ENCODE assay signal across 15 mouse cellular contexts in the genomic region with DNA sequence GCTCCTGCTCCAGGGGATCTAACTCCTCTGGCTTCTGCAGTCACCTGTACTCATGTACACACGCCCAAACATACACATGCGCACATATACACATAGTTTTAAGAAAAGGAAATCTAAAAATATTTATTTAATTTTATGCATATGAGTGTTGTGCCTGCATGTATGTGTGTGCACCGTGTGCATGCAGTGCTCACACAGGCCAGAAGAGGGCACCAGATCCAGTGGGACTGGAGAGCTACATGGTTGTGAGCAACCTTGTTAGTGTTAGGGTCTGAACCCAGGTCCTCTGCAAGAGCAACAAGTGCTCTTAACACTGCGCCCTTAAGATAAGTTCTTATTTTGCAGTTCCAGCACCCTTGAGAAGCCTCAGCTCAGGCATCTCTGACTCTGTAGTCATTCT. TPM values are rescaled to one million over a fixed set of nuclear protein-coding genes. Genes with fewer than 3 reads are reported as not detected.
A peak's percentile ranks its signal among the peaks of the same experiment; 100 is the strongest.
DNase-seq lines count a peak whose midpoint lies in the region; ATAC-seq and TF ChIP-seq lines count a peak whose summit lies in the region.
"Had no signal": no experiment of that assay in that cellular context is flagged by ENCODE, and none has a peak within 500 bp of the region (broad histone marks: within the 10 kb centered on the region; RNA-seq: fewer than 3 reads in every experiment).

No protein-coding gene starts in this region.

- H3K27me3 ChIP-seq in forebrain, postnatal 0 days (ENCODE audit: insufficient read depth, low read length), result no peaks in the 10 kb centered on the region
- H3K27me3 ChIP-seq in forebrain, embryonic 10.5 days (ENCODE audit: poor library complexity, severe bottlenecking), result no peaks in the 10 kb centered on the region
- H3K27me3 ChIP-seq in liver, postnatal 0 days (ENCODE audit: insufficient read depth, low read length), result no peaks in the 10 kb centered on the region
- no peaks in the 10 kb centered on the region for H3K27me3 ChIP-seq in liver, embryonic 11.5 days (replicated peaks; ENCODE audit: control insufficient read depth, insufficient read depth, low read length)
- no peaks in the 10 kb centered on the region for H3K27me3 ChIP-seq in CH12.LX (replicated peaks)

- H3K9ac ChIP-seq in forebrain, postnatal 0 days, result no peak overlapping the region
- H3K9ac ChIP-seq in liver, postnatal 0 days (replicated peaks), result no peak overlapping the region
- no peak overlapping the region for H3K9ac ChIP-seq in liver, embryonic 11.5 days (ENCODE audit: low read depth, low read length)
- H3K9ac ChIP-seq in CH12.LX (ENCODE audit: insufficient read depth, low read depth), result no peak overlapping the region
- H3K9ac ChIP-seq: hindbrain, embryonic 14.5 days had no signal

- WGBS in forebrain, postnatal 0 days, result 97% methylated on average over 4 of the region's 4 CpGs
- WGBS in forebrain, embryonic 10.5 days, result 94% methylated on average over 4 of the region's 4 CpGs
- 87% methylated on average over 4 of the region's 4 CpGs for WGBS in liver, postnatal 0 days (ENCODE audit: insufficient replicate concordance)
- WGBS in liver, embryonic 11.5 days, result 93% methylated on average over 4 of the region's 4 CpGs

- TF ChIP-seq EP300 in liver, postnatal 0 days (IDR thresholded peaks at IDR 0.05; ENCODE audit: low read depth), result no peak
- no peak for TF ChIP-seq EP300 in CH12.LX (IDR thresholded peaks at IDR 0.05; ENCODE audit: low read length)

- H3K4me3 ChIP-seq in forebrain, postnatal 0 days (ENCODE audit: low read depth, low read length), result no peak overlapping the region
- no peak overlapping the region for H3K4me3 ChIP-seq in forebrain, embryonic 10.5 days
- no peak overlapping the region for H3K4me3 ChIP-seq in liver, postnatal 0 days (ENCODE audit: low read depth, low read length)
- H3K4me3 ChIP-seq in liver, embryonic 11.5 days (ENCODE audit: low read depth, low read length), result no peak overlapping the region
- no peak overlapping the region for H3K4me3 ChIP-seq in CH12.LX (replicated peaks in 1 of 3; ENCODE audit: low read depth in 2 of 3, low read length in 2 of 3, poor library complexity in 1 of 3)

- no peak for TF ChIP-seq POLR2A in CH12.LX (IDR thresholded peaks at IDR 0.05; ENCODE audit: low read depth, low read length)
- no peak for TF ChIP-seq POLR2A in brain, embryonic 14.5 days (IDR thresholded peaks at IDR 0.05; ENCODE audit: borderline replicate concordance, extremely low read depth, insufficient read depth, insufficient read length, poor library complexity, severe bottlenecking)

- H3K27ac ChIP-seq in forebrain, postnatal 0 days (ENCODE audit: low read depth, low read length), result no peak overlapping the region
- no peak overlapping the region for H3K27ac ChIP-seq in forebrain, embryonic 10.5 days
- no peak overlapping the region for H3K27ac ChIP-seq in liver, postnatal 0 days (ENCODE audit: low read depth)
- H3K27ac ChIP-seq in liver, embryonic 11.5 days (ENCODE audit: low read depth, low read length), result no peak overlapping the region
- no peak overlapping the region for H3K27ac ChIP-seq in CH12.LX (ENCODE audit: insufficient read depth, low read depth)
- H3K27ac ChIP-seq: hindbrain, embryonic 14.5 days had no signal

- H3K79me2 ChIP-seq in CH12.LX (replicated peaks; ENCODE audit: control insufficient read depth, extremely low read depth, insufficient read depth, poor library complexity, severe bottlenecking), result no peaks in the 10 kb centered on the region

- H3K36me3 ChIP-seq in forebrain, postnatal 0 days (ENCODE audit: insufficient read depth), result peaks cover 65% of the 10 kb centered on the region
- H3K36me3 ChIP-seq in forebrain, embryonic 10.5 days (replicated peaks), result peaks cover 81% of the 10 kb centered on the region
- peaks cover 26% of the 10 kb centered on the region for H3K36me3 ChIP-seq in liver, postnatal 0 days (replicated peaks; ENCODE audit: insufficient read depth, low read length)
- peaks cover 20% of the 10 kb centered on the region for H3K36me3 ChIP-seq in liver, embryonic 11.5 days (ENCODE audit: control insufficient read depth, insufficient read depth, low read length)
- peaks cover 70 to 92% of the 10 kb centered on the region in 2 experiments for H3K36me3 ChIP-seq in CH12.LX (replicated peaks in 1 of 2; ENCODE audit: control insufficient read depth in 1 of 2, insufficient read depth in 1 of 2, low read length in 1 of 2)

- no peak for DNase-seq in forebrain, postnatal 0 days
- no peak for DNase-seq in forebrain, embryonic 10.5 days (ENCODE audit: extremely low spot score, low spot score)
- no peak for DNase-seq in liver, postnatal 0 days
- no peak for DNase-seq in liver, embryonic 11.5 days (ENCODE audit: low spot score)
- DNase-seq in CH12.LX (ENCODE audit: extremely low read depth), result no peak
- no peak for DNase-seq in brain, embryonic 14.5 days (ENCODE audit: low read depth)
- no peak for DNase-seq in layer of hippocampus, postnatal 25 days (ENCODE audit: extremely low spot score in 1 of 2, low spot score in 1 of 2)
- DNase-seq in cerebellum, adult 9-11 months, result no peak
- DNase-seq: cerebellum, adult 9-10 months; kidney, adult 9 months; left cerebral cortex, postnatal 4 days; lung, adult 18-20 months; thymus, postnatal 36 days had no signal

- TF ChIP-seq RAD21 in CH12.LX (IDR thresholded peaks at IDR 0.05; ENCODE audit: low read depth, low read length), result no peak

- peak; percentile 55 for TF ChIP-seq CTCF in forebrain, postnatal 0 days (IDR thresholded peaks at IDR 0.05; ENCODE audit: low read depth)
- peak; percentile 55 for TF ChIP-seq CTCF in liver, postnatal 0 days (IDR thresholded peaks at IDR 0.05; ENCODE audit: low read depth)
- TF ChIP-seq CTCF in CH12.LX (conservative IDR thresholded peaks at IDR 0.05 in 1 of 2, IDR thresholded peaks at IDR 0.05 in 1 of 2; ENCODE audit: low read depth in 2 of 2, low read length in 2 of 2), result peak; percentile 30 to 43; a peak in 3 of 4 replicates
- TF ChIP-seq CTCF in brain, embryonic 14.5 days (IDR thresholded peaks at IDR 0.05; ENCODE audit: borderline replicate concordance, extremely low read depth, insufficient read depth, insufficient read length), result peak; percentile 32; the same call in 1 of the 2 replicates

- no peak overlapping the region for H3K4me2 ChIP-seq in forebrain, postnatal 0 days (ENCODE audit: low read depth)
- H3K4me2 ChIP-seq in liver, postnatal 0 days (ENCODE audit: low read depth, low read length), result no peak overlapping the region
- no peak overlapping the region for H3K4me2 ChIP-seq in liver, embryonic 11.5 days
- no peak overlapping the region for H3K4me2 ChIP-seq in CH12.LX (ENCODE audit: insufficient read depth, low read depth, poor library complexity, severe bottlenecking)
- H3K4me2 ChIP-seq: hindbrain, embryonic 14.5 days had no signal

- no peaks in the 10 kb centered on the region for H3K9me3 ChIP-seq in forebrain, postnatal 0 days (ENCODE audit: low read length)
- H3K9me3 ChIP-seq in forebrain, embryonic 10.5 days, result peaks cover 11% of the 10 kb centered on the region
- no peaks in the 10 kb centered on the region for H3K9me3 ChIP-seq in liver, postnatal 0 days (ENCODE audit: low read length)
- 0 out of 2 replicates have a peak, but pooled peaks cover 4% of the 10 kb centered on the region for H3K9me3 ChIP-seq in liver, embryonic 11.5 days (ENCODE audit: control insufficient read depth, low read length)
- H3K9me3 ChIP-seq in CH12.LX (replicated peaks; ENCODE audit: low read length), result peaks cover 15% of the 10 kb centered on the region

- dilution Hi-C loops in CH12.LX (cut with MboI; ENCODE audit: extremely low pct_ligation_motif_present, extremely low pct_unique_long_range_greater_than_20kb, low sequenced_read_pairs), result no loop called here

- ATAC-seq in forebrain, postnatal 0 days, result no peak
- no peak for ATAC-seq in liver, postnatal 0 days
- no peak for ATAC-seq in liver, embryonic 11.5 days (replicated peaks; ENCODE audit: low FRiP score)

- in situ Hi-C loops in CH12.LX (cut with MboI; ENCODE audit: low pct_ligation_motif_present, low pct_unique_long_range_greater_than_20kb, low sequenced_read_pairs), result loop anchor here (5.0 kb wide), 1 partner anchor 38 kb away; no protein-coding TSS in a partner anchor

- H3K4me1 ChIP-seq in forebrain, postnatal 0 days (ENCODE audit: insufficient read depth), result no peaks in the 10 kb centered on the region
- no peaks in the 10 kb centered on the region for H3K4me1 ChIP-seq in forebrain, embryonic 10.5 days
- H3K4me1 ChIP-seq in liver, postnatal 0 days (ENCODE audit: insufficient read depth), result no peaks in the 10 kb centered on the region
- no peaks in the 10 kb centered on the region for H3K4me1 ChIP-seq in liver, embryonic 11.5 days (replicated peaks; ENCODE audit: control insufficient read depth, insufficient read depth, low read length)
- no peaks in the 10 kb centered on the region for H3K4me1 ChIP-seq in CH12.LX (ENCODE audit: control insufficient read depth in 1 of 2, insufficient read depth in 2 of 2)

RNA-seq across cellular contexts. Expression of gene Gpr4, which starts 17.7 kb away (rescaled TPM):
- total RNA-seq in forebrain, postnatal 0 days (2014; rRNA removed), result 2.2 and 2.5 TPM in 2 replicates
- polyA plus RNA-seq in forebrain, postnatal 0 days (2015; fragmentation: Nextera tagmentation; extraction: Ambion mirVana), result 5.9 and 6.0 TPM in 2 replicates
- polyA plus RNA-seq in forebrain, embryonic 10.5 days (2016; fragmentation: Nextera tagmentation; extraction: Ambion mirVana), result 1.6 and 2.0 TPM in 2 replicates
- polyA plus RNA-seq in liver, postnatal 0 days (2015; fragmentation: Nextera tagmentation; extraction: Ambion mirVana), result 0.74 and 0.83 TPM in 2 replicates
- polyA plus RNA-seq in liver, embryonic 11.5 days (2014; fragmentation: Nextera tagmentation; extraction: Ambion mirVana), result 1.4 and 1.9 TPM in 2 replicates
- total RNA-seq in CH12.LX (2012; rRNA removed) (0.04 and 0.08 TPM in 2 replicates), CH12.LX (2014; rRNA removed) (not detected in 2 replicates)
- polyA plus RNA-seq in CH12.LX (2012; ENCODE audit: insufficient read length, low read depth), result 0.14 and 0.31 TPM in 2 replicates
- 4.7 and 5.3 TPM in 2 replicates for polyA plus RNA-seq in brain, embryonic 14.5 days (2012; rRNA removed)
- 1 to 10 TPM; 2.2 to 2.5 TPM for total RNA-seq in layer of hippocampus, postnatal 25 days (2021)
- total RNA-seq: granulocyte monocyte progenitor cell, adult 5-6 weeks had no signal

RNA-seq across cellular contexts. Expression of gene Eml2, which starts 18.5 kb away (rescaled TPM):
- 63.6 and 64.8 TPM in 2 replicates for total RNA-seq in forebrain, postnatal 0 days (2014; rRNA removed)
- 7.9 and 9.9 TPM in 2 replicates for polyA plus RNA-seq in forebrain, postnatal 0 days (2015; fragmentation: Nextera tagmentation; extraction: Ambion mirVana)
- polyA plus RNA-seq in forebrain, embryonic 10.5 days (2016; fragmentation: Nextera tagmentation; extraction: Ambion mirVana), result 5.3 and 6.4 TPM in 2 replicates
- polyA plus RNA-seq in liver, postnatal 0 days (2015; fragmentation: Nextera tagmentation; extraction: Ambion mirVana), result 3.3 and 3.4 TPM in 2 replicates
- 2.7 and 3.8 TPM in 2 replicates for polyA plus RNA-seq in liver, embryonic 11.5 days (2014; fragmentation: Nextera tagmentation; extraction: Ambion mirVana)
- total RNA-seq in CH12.LX (2012; rRNA removed) (32.4 and 52.4 TPM in 2 replicates), CH12.LX (2014; rRNA removed) (12.3 and 15.6 TPM in 2 replicates)
- polyA plus RNA-seq in CH12.LX (2012; ENCODE audit: insufficient read length, low read depth), result 29.1 and 30.8 TPM in 2 replicates
- 42.4 and 48.3 TPM in 2 replicates for polyA plus RNA-seq in brain, embryonic 14.5 days (2012; rRNA removed)
- total RNA-seq in layer of hippocampus, postnatal 25 days (2021), result 100 to 1,000 TPM; 157 to 164 TPM

RNA-seq across cellular contexts. Expression of gene Gipr, which starts 28.7 kb away (rescaled TPM):
- 16.9 and 20.2 TPM in 2 replicates for total RNA-seq in forebrain, postnatal 0 days (2014; rRNA removed)
- polyA plus RNA-seq in forebrain, postnatal 0 days (2015; fragmentation: Nextera tagmentation; extraction: Ambion mirVana), result 5.3 and 8.0 TPM in 2 replicates
- polyA plus RNA-seq in forebrain, embryonic 10.5 days (2016; fragmentation: Nextera tagmentation; extraction: Ambion mirVana), result 0.22 and 0.25 TPM in 2 replicates
- polyA plus RNA-seq in liver, postnatal 0 days (2015; fragmentation: Nextera tagmentation; extraction: Ambion mirVana), result 0.04 TPM in 1 of 2 replicates, not detected in the other
- 0.69 and 0.73 TPM in 2 replicates for polyA plus RNA-seq in liver, embryonic 11.5 days (2014; fragmentation: Nextera tagmentation; extraction: Ambion mirVana)
- total RNA-seq in CH12.LX (2012; rRNA removed), result 0.04 TPM in 1 of 2 replicates, not detected in the other
- total RNA-seq in CH12.LX (2014; rRNA removed), result not detected in 2 replicates
- 0.11 and 0.12 TPM in 2 replicates for polyA plus RNA-seq in CH12.LX (2012; ENCODE audit: insufficient read length, low read depth)
- polyA plus RNA-seq in brain, embryonic 14.5 days (2012; rRNA removed), result 9.6 and 24.5 TPM in 2 replicates
- under 1 TPM; 0.37 to 0.77 TPM for total RNA-seq in layer of hippocampus, postnatal 25 days (2021)

RNA-seq across cellular contexts. Expression of gene Opa3, which starts 33.5 kb away (rescaled TPM):
- total RNA-seq in forebrain, postnatal 0 days (2014; rRNA removed), result 32.2 and 34.4 TPM in 2 replicates
- polyA plus RNA-seq in forebrain, postnatal 0 days (2015; fragmentation: Nextera tagmentation; extraction: Ambion mirVana), result 35.1 and 35.8 TPM in 2 replicates
- 50.7 and 51.4 TPM in 2 replicates for polyA plus RNA-seq in forebrain, embryonic 10.5 days (2016; fragmentation: Nextera tagmentation; extraction: Ambion mirVana)
- 8.7 and 9.7 TPM in 2 replicates for polyA plus RNA-seq in liver, postnatal 0 days (2015; fragmentation: Nextera tagmentation; extraction: Ambion mirVana)
- polyA plus RNA-seq in liver, embryonic 11.5 days (2014; fragmentation: Nextera tagmentation; extraction: Ambion mirVana), result 31.6 and 33.9 TPM in 2 replicates
- total RNA-seq in CH12.LX (2012; rRNA removed) (11.9 and 15.7 TPM in 2 replicates), CH12.LX (2014; rRNA removed) (8.6 and 9.4 TPM in 2 replicates)
- polyA plus RNA-seq in CH12.LX (2012; ENCODE audit: insufficient read length, low read depth), result 20.0 and 21.2 TPM in 2 replicates
- polyA plus RNA-seq in brain, embryonic 14.5 days (2012; rRNA removed), result 31.1 and 33.3 TPM in 2 replicates
- total RNA-seq in layer of hippocampus, postnatal 25 days (2021), result 10 to 100 TPM; 36.5 to 41.5 TPM

RNA-seq across cellular contexts. Expression of gene Snrpd2, which starts 45.2 kb away (rescaled TPM):
- total RNA-seq in forebrain, postnatal 0 days (2014; rRNA removed), result 50.0 and 88.1 TPM in 2 replicates
- 124 and 172 TPM in 2 replicates for polyA plus RNA-seq in forebrain, postnatal 0 days (2015; fragmentation: Nextera tagmentation; extraction: Ambion mirVana)
- 183 and 193 TPM in 2 replicates for polyA plus RNA-seq in forebrain, embryonic 10.5 days (2016; fragmentation: Nextera tagmentation; extraction: Ambion mirVana)
- 38.9 and 41.0 TPM in 2 replicates for polyA plus RNA-seq in liver, postnatal 0 days (2015; fragmentation: Nextera tagmentation; extraction: Ambion mirVana)
- 140 and 158 TPM in 2 replicates for polyA plus RNA-seq in liver, embryonic 11.5 days (2014; fragmentation: Nextera tagmentation; extraction: Ambion mirVana)
- total RNA-seq in CH12.LX (2012; rRNA removed) (348 and 408 TPM in 2 replicates), CH12.LX (2014; rRNA removed) (178 and 213 TPM in 2 replicates)
- polyA plus RNA-seq in CH12.LX (2012; ENCODE audit: insufficient read length, low read depth), result 177 and 193 TPM in 2 replicates
- polyA plus RNA-seq in brain, embryonic 14.5 days (2012; rRNA removed), result 95.5 and 107 TPM in 2 replicates
- total RNA-seq in layer of hippocampus, postnatal 25 days (2021), result 10 to 100 TPM; 72.4 to 84.8 TPM
